Mouse (Mus musculus) cerebellum, postnatal 10 days (tissue): ENCODE data around the gene Sectm1a.
"Not testable (repeated sequence)": the region's sequence is repeated elsewhere in the genome, so short reads cannot be mapped to it uniquely, and the experiment has no call there.

Source experiments
- DNase-seq, 2 experiments: peaks; one replicate each; pipeline ENCODE4 v3.0.0; 2021; ENCODE audit warnings: mixed read lengths in 2 of 2

The Sectm1a gene

DNA sequence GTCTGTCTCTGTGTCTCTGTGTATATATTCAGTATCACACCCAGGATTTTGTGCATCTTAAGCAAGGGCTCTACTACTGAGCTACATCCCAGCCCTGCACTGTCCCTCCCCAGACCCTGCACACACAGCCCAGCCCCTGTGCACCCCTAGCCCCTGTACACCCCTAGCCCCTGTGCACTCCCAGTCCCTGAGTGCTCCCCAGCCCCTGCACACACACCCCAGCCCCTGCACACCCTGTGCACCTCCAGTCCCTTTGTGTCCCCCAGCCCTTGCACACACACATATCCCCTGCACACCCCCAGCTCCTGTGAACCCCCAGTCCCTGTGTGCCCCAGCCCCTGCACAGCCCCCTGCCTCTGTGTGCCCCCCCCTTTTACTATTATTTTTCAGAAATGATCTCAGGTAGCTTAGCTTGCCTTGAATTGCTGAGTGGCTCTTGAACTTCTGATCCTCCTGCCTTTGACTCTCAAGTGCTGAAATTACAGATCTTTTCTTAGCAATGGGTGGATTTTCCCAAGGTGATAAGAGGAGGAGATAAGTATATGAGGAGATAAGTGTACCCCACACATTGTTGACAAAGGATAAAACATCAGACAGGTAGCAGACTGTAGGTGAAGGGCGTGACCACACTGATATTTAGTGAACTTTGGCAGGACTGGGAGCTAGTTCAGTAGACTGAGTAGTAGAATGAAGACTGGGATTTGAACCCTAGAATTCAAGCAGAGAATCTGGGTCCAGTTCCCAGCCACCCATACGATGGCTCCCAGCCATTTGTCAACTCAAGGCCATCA, 8.9 kb upstream of the Sectm1a start:
- no peak for DNase-seq

DNA sequence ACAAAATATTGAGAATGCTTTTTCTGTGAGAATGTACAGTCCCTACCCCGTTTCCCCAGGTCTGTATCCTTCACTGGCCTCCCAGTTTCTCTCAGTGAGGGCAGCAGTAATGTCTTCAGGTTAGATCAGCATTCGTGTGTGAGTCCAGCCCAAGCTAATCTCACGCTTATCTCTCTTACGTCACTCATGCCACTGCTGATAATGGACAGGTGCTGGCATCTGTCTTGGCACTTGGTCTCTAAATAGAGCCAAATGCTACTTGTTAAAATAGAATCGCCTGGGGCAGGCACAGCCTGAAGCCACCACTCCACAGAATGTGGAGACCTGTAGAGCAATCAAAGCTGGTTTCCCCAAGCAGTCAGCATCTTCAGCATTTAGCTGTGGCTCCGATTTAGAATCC, 8.0 kb upstream of the Sectm1a start:
- no peak for DNase-seq

DNA sequence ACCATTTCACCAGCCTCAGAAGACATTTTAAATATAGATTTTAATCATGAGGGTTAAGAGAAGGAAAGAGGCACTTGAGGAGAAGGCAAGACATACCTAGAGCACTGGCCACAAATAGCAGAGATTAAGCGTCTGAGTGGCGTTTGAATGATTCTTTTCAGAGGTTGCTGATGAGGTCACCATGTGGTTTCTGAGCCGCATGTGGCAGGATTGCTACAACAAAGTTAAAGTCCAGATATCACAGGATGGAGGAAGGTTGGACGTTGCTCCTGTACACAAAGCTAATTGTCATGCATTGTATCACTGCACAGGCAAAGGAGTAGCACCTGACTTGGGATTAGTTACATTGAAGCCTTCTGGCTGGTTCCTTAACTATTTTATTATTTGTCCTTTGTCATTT, 5.3 kb upstream of the Sectm1a start:
- no peak for DNase-seq

DNA sequence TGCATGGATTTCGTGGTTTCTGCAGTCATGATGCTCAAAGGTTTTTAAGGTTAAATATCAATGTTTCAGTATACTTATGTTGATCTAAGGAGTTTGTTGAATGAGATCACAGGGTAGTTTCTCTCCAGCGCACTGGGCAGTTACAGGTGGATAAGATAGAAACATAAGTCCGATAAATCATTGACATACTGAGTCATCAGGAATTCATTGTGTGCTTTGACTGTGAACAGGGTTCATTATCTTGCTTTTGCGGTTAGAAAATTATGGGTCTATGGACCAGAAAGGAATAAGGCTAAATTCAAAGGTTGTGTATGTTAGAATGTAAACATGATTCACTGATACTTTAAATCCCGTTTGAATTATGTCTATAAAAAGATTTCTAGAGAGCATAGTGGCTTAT, 4.2 kb upstream of the Sectm1a start:
- DNase-seq: no peak

DNA sequence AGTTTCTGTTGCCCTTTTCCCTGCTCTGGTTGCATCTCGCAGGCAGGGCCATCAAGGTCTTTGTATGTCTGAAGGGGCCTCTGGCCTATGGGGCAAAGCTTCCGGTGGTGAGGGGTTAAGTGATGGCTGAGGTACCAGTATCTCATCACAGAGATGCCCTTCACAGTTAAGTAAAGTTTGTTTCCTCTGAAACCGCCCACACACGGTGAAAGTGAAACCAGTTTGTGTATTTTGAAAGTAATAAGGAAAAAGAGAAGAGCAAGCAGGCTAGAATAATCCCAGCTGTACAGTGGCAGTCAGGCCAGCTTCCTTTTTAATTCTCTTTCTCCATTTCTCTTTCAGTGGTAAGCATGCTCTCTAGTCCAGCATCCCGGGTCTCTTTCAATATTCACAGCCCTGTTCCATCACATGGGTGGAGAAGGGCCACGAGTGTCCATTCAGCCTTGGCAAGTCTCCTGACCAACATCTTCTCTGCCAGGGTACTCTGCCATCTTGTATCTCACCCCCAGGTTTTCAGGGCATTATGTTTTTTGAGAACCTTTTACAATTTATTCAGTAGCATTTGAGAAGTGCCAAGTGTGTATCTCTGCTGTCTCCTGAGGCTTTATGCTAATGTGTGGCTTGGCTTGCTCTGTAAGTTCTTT, 2.0 kb upstream of the Sectm1a start:
- peak; percentile 15 to 20 for DNase-seq

DNA sequence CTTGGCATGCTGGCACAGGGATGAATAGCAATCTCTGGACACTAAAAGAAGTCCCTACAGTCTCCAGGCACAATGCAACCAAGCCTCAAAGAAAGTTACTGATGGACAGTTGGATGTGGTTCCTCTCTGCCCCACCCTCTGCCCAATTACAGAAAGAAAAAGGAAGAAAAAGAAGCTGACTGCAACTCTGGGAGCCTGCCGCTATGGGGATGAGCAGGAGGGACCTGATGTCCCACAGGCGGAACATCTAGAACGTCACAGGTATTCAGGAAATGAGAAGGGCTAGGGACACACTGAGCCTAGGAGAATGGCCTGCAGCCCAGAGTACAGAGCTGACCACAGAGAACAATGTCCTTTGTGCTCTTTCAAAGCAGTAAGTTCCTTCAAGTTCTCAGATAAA, 1.2 kb upstream of the Sectm1a start:
- no peak for DNase-seq

DNA sequence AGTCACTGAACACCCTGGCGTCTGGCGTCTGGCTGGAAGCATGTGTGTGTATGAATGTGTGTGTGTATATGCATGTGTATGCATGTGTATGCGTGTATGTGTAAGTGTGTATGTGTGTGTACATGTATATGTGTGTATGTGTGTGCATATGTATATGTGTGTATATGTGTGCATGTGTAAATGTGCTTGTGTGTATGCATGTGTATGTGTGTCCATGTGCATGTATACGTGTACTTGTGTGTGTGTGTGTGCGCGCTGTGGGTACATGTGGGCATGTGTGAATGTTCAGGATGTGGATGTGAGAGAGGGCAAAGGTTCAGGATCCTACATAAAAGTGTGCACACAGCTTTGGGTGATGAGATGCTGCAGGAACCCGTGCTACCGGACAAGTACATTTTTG, 690 bp downstream of the Sectm1a start:
- DNase-seq: no peak

DNA sequence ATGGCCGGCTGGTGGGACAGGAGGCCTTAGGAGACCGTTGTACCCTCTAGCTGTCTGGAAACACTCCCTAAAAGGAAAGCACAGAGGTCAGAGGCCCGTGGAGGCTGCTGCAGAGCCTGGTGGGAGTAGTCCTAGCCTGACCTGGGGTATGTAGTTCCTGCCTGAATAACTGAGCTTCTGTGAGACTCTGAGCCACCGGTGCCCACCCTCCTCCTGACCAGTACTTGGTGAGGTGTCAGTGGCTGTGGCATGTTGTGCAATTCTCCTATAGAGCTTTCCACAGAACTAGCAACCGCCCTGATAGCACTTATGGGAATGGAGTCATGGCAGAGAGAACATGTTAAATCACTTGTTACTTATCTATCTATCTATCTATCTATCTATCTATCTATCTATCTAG, 5.4 kb downstream of the Sectm1a start:
- DNase-seq: no peak

DNA sequence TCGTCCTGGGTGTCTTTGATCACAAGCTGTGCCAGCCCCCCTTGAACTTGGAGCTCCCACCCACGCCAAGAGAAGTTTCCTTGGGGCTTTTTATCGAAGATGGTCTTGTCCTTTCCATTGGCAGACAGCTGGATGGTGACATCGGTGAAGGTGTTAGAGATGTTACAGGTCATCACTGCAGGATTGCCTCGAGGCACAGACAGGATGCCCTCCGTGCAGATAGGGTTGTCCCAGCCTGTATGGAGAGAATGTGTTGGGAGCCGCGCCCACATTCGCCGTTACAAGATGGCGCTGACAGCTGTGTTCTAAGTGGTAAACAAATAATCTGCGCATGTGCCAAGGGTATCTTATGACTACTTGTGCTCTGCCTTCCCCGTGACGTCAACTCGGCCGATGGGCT, 11.4 kb downstream of the Sectm1a start:
- DNase-seq: not testable (repeated sequence)

DNA sequence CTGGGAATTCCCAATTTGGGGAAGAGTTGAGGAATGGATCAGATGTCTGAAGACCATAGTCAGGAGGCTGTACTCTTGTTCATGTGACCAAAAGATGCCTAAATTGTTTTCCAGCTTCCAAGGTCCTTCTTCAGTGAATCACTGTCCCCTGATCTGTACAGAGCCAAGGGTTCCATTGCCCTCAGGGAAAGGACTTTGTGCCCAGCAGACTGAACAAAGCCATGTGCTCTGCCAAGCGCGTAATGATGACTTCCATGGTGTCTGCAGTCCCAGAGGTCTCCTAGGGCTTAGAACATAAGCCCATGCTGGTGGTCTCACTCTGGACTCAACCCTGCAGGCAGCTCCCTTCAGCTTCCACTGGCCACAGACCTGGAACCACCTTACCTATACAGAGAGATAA, 13.1 kb downstream of the Sectm1a start:
- no peak for DNase-seq

DNA sequence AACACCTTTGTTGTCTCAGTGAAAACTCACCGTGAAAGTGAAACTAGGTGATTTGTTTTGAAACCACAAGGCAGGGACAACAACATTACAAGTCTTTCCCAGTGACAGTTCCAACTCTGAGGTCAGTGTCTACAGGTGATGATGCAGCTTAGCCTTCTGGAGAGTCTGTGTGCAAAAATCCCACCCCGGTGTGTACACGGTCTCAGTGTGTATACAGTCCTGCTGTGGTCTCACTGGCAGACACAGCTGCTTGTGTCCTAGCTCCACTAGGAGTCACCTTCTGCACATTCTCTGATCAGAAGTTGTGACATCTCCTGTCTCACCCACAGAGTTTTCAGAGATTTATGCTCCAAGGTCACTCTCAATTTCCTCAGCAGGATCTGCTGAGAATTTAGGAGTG, 16.8 kb downstream of the Sectm1a start:
- no peak for DNase-seq

DNA sequence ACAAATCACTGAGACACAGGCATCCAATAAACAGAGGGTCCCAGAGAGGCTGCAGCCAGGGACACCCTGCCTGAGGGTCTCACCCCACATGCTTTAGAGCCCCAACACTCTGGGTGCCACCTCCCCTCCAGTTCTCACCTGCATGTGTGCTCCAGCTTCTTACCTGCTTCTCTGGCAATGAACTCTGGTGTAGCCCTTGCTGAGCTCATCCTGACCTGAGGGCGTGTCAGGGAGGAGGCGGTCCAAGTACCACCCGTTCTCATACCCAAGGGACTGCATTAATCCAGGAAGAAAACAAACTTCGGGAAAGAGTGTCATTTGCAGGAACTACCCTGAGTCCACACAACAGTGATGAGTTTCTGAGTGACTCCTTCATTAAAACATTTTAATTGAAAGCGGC, 17.6 kb downstream of the Sectm1a start, which contains the start of gene Sectm1b:
TSS of gene Sectm1b (minus strand) at position 191 of the 400 bp plus-strand sequence.
- DNase-seq: no peak

DNA sequence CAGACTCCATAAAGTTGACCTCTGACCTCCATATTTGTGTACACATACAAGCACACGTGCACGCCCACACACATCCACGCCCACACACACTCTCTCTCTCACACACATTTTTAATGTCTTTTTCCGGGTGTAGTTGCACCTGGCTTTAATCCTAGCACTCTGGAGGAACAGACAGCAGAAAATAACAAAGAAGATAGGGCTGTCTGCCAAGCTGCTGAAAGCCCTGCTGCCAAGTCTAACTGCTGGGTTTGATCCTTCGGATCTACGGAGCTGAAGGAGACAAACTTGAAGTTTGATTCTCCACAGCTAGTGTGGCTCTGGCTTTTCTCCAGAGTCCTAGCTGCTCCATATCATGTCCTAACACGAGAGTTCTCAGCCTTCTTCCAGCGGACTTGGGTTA, 19.4 kb downstream of the Sectm1a start:
- no peak for DNase-seq

DNA sequence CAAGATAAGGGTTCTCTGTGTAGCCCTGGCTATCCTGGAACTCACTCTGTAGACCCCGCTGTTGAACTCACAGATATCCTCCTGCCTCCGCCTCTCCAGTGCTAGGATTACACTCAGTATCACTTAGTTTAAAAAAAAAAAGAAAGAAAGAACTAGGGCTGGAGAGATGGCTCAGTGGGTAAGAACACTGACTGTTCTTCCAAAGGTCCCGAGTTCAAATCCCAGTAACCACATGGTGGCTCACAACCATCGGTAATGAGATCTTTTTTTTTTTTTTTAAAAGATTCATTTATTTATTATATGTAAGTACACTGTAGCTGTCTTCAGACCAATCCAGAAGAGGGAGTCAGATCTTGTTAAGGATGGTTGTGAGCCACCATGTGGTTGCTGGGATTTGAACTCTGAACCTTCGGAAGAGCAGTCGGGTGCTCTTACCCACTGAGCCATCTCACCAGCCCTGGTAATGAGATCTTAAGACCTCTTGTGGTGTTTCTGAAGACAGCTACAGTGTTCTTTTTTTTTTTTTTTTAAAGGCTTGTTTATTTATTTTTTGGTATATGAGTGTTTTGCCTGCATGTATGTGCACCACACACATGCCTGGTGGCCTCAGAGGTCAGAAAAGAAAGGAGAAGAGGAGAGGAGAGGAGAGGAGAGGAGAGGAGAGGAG, 20.5 kb downstream of the Sectm1a start:
- not testable (repeated sequence) for DNase-seq

DNA sequence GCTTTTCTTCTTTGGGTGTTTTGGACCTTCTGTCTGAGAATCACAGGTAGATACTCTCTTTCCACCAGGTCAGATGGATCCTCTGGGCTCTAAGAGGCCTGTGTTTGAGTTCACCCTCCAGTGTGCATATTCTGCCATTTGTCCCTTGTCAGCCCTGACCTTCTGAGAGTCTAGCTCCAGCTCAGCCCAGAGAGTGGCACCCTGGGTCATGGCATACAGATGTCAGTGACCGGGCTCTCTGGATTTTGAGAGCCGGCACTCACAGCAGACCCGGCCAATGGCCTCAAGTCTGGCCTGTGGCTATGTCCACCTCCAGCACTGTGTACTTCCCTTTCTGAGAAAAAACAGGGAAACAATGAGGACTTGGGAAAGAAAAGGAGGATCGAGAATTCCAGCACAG, 21.5 kb downstream of the Sectm1a start:
- no peak for DNase-seq

DNA sequence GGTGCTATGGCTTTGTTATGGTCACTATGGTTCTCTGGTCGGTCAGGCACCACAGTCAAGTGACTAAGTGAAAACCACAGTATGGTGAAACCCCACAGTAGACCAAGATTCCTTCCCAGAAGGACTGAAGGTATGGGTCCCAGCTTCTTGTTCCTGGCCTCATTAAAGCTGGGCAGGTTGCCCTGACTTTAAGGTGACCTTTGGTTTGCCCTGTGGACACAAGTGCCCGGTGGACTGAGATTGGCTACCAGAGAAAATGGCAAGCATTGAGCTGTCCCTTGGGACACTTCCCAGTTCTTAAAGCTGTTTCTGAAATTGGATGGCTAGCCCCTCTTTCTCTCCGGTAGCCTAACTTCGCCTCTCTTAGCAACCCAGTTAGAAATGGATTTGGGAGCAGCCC, 22.1 kb downstream of the Sectm1a start:
- no peak for DNase-seq

DNA sequence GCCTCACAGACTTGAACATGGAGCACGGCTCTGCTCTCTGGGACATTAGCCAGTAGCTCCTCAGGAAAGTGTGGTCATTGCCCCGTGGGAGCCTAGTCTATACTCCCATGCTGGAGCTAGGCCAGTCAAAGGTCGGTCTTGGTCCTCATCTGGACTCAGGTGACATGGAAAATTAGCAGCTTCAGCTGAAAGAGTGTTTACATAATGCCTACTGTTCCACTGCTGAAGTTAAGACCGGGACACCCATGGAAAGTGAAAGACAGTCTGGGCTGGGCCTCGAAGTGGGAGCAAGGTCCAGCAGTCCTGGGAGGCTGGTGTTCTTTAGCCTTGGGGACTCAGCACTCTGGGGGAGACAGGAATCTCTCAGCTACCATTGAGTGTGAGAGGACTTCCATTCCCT, 22.9 kb downstream of the Sectm1a start:
- no peak for DNase-seq

DNA sequence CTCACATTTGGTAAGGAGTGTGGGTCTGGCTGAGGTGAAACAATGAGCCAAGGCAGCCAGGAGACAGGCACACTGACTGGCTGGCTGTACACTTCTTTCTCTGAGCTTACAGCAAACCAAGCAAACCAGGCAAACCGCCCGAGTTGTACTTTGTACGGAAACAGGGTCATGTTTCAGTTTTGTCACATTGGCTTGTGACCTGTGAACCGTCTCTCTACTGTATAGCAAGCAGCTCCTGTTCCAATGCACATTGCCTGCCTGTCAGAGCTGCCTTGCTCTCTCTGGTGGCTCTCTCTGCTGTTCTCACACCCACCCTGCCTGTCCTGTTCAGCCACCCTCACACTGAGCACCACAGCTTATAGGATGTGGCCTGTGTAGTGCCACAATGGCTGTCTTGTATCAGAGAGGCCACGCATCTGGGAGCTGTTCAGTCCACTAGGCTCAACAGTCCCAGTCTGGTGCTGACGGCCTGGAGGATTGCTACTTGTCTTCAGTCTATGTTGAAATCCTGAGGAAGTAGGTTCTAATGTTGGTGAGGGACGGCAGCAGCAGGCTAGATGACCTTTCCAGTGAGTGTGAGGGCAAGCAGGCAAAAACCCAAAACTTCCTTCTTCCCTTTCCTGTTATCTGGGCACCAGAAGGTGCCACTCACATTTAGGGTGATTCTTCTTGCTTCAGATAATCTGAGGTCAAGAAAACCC, 24.3 kb downstream of the Sectm1a start:
- DNase-seq: no peak

DNA sequence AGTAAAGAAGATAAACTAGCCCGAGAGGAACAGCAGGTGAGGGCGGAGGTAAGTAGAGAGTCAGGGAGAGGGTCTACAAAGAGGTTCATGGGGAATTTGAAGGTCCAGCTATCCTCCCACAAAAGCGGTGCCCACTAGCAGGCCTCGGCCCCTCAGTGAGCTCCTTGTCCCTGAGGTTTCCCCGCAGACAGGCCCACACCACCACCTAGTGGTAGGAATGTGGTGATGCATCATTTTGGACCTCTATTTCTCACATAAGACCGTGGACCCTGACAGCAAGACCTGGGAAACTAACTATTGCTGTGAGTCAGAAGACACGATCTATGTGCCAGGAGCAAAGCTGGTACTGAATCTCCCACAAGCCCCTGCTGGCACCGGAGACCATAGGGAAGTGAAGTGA, 27.5 kb downstream of the Sectm1a start:
- peak; percentile 89 to 91 for DNase-seq

DNA sequence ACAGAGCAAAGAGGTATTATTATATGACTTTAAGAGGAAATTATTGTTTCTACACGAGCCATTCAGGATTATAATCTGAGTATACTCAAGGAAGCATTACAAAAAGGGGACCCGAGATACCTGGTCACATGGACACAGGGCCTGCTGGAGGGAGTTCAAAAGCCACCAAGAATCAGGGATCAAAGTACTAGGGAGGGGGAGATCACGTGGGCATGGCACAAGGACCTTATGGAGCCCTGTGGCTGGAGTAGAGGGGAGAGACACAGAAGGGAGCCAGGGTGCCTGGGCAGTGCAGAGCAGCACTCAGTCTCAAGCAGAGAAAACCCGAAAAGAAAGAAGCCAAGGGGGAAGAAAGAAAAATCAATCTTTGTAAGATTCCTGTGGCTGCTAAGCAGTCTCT, 28.6 kb downstream of the Sectm1a start:
- no peak for DNase-seq

DNA sequence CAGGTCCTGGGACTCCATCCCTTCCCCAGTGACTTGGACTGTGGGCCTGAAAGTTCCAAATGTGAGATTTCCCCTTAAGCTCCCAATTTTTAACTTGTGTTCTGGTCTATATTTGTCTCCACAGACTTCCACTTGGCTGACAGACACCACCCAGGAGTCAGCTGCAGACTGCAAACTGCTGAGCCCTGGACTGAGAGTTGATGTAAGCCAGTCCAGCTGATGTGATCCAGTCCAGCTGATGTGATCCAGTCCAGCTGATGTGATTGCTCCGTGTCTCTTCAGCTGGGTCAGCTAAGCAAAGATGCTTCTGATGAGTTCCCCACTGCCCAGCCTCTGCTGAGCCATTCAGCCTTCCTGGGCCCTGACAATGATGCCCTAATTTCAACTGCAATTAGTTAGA, 29.2 kb downstream of the Sectm1a start:
- DNase-seq: no peak

DNA sequence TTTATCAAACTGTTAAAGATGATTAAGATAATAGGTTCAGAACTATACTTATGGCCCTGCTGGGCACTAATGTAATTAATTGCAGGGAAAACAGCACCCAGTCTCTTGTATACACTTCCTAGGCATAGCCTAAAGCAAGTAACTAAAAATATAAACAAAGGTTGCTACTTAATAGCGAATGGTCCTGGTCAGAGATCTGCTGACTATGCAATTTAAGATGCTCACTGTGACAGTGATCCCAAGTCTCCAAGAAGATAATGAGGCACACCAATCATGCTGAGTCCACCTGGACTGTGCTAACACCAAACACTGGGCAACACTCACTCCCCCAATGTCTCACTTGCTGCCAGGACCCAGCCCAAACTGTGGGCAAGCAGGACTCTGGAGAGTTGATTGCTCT, 31.2 kb downstream of the Sectm1a start:
- no peak for DNase-seq

DNA sequence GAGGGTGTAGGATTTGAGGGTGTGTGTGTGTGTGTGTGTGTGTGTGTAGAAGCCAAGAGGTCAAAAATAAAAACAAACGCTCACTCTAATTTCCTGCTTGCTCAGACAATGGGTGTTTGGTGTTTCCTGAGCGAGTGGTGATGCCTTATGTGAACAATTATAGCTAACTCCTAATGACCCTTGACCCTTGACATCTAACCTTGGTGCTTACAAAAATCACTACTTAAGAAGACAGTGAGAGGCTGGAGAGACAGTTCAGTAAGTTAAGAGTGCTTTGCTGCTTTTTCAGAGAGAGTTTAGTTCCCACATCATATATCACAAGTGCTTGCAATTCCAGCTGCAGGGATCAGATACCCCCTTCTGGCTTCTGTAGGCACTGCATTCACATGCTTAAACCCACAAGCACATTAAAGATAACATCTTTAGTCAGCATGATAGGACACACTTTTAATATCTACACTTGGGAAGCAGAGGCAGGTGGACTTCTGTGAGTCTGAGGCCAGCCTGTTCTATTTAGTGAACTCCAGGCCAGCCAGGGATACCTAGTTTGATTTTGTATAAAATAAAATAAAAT, 33.1 kb downstream of the Sectm1a start:
- no peak for DNase-seq
